Mouse (Mus musculus): ENCODE measurements around the gene Vamp5.
A peak's percentile ranks its signal among the peaks of the same experiment; 100 is the strongest.

The Vamp5 gene

GRCm38 (mm10) chr6:72389941-72390771 lies 9.9 kb upstream of the Vamp5 start, which contains the start of gene Vamp8:
Vamp8 (minus strand) TSS chr6:72390703.
- DNase-seq (ENCODE audit: low spot score in 2 of 2), result peak in 1 of 2 experiments; percentile 47

GRCm38 (mm10) chr6:72389471-72389940 lies 9.2 kb upstream of the Vamp5 start:
- DNase-seq (ENCODE audit: low spot score in 2 of 2), result peak in 1 of 2 experiments; percentile 17

DNA sequence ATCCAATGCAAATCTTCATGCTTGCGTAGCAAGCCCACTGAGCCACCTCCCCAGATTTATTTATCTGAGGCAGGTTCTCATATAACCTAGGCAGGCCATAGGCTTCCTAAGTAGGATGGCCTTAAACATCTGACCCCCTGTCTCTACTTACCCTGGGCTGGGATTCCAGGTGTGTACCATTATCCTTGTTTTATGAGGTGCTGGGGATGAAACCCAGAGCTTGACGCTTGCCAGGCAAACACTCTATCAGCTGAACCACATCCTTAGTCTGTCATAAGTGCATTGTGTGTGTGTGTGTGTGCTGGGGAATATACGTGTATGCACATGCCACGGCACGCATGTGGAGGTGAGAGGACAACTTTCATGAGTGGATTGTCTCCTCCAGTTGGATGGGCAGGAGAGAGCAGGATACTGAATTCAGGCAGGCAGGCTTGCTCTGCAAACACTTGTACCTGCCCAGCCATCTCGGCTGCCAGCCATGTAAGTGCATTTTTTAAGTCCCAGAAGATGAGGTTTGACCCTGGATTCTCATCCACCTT lies 8.6 kb upstream of the Vamp5 start:
- no peak for DNase-seq (ENCODE audit: low spot score in 2 of 2)

DNA sequence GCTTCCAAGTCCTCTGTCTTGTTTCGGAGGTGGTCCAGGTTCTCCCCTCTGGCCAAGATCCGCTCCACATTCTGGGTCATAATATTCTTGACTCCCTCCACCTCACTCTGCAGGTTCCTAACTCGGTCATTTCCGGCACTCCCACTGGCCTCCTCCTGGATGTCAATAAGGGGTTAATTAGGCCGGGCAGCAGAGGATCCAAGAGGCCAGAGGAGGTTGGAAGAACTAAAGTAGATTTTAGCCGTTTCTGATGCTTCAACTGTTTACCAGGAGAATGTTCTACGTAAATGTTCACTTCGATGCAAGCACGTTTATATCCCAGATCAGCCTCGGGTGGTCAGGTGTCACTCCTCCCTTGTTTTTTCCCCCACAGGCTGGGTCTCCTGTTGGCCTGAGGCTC lies 8.0 kb upstream of the Vamp5 start:
- no peak for DNase-seq (ENCODE audit: low spot score in 2 of 2)

- no peak for DNase-seq (ENCODE audit: low spot score in 2 of 2)
Measured at GRCm38 (mm10) chr6:72387816-72388215, 7.5 kb upstream of the Vamp5 start.

- DNase-seq (ENCODE audit: low spot score in 2 of 2), result no peak
Measured at GRCm38 (mm10) chr6:72386561-72386960, 6.3 kb upstream of the Vamp5 start.

DNA sequence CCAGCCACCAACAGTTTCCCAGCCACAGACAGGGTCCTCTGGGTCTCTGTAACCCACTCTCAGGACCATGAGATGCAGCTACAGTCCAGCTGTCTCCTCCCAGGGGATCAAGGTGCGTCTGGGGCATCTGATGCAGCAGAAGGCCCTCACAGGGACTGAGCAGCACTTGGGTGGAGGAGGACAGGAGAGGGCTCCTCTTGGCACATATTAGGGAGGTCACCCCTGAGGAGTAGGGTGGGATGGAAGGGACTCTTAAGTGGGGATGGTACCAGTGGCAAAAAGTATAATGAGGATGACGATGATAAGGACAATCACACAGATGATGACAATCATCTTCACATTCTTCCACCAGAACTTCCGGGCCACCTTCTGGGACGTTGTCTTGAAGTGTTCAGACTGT lies 5.0 kb upstream of the Vamp5 start:
- DNase-seq (ENCODE audit: low spot score in 2 of 2), result no peak

DNA sequence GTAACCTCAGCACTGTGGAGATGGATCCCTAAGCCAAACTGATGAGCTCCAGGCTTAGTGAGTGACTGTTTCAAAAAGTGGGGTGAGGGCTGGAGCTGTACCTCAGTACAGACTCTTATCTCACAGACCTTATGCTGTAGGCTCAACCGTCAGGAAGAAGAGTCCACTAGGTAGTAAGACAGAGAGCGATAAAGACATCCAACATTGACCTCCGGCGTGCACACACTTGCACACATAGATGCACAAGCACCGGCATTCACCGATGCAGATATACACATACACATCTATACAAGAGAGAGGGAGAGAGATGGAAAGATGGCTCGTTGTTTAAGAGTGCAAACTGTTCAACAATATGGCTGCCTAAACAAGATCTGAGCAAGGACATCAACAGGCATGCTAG lies 3.7 kb upstream of the Vamp5 start:
- DNase-seq (ENCODE audit: low spot score in 2 of 2), result no peak

GRCm38 (mm10) chr6:72383142-72383820 lies 3.0 kb upstream of the Vamp5 start:
- no peak for DNase-seq (ENCODE audit: low spot score in 2 of 2)

DNA sequence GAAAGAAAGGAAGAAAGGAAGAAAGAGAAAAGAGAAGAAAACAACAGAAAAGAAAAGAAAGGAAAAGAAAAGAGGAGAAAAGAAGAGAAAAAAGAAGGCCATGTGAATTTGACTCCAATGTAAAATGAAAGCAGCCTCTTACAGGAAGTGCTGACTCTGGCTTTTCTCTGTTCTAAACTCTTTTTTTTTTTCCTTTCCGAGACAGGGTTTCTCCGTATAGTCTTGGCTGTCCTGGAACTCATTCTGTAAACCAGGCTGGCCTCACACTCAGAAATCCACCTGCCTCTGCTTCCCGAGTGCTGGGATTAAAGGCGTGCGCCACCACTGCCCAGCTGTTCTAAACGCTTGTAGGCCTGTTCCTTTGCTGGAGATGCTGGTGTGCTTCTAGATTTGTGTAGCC lies 2.2 kb upstream of the Vamp5 start:
- no peak for DNase-seq (ENCODE audit: low spot score in 2 of 2)

- no peak for DNase-seq (ENCODE audit: low spot score in 2 of 2)
Measured at GRCm38 (mm10) chr6:72379377-72380130, 714 bp downstream of the Vamp5 start.

- DNase-seq (ENCODE audit: low spot score in 2 of 2), result no peak
Measured at GRCm38 (mm10) chr6:72378510-72379234, 1.6 kb downstream of the Vamp5 start.

DNA sequence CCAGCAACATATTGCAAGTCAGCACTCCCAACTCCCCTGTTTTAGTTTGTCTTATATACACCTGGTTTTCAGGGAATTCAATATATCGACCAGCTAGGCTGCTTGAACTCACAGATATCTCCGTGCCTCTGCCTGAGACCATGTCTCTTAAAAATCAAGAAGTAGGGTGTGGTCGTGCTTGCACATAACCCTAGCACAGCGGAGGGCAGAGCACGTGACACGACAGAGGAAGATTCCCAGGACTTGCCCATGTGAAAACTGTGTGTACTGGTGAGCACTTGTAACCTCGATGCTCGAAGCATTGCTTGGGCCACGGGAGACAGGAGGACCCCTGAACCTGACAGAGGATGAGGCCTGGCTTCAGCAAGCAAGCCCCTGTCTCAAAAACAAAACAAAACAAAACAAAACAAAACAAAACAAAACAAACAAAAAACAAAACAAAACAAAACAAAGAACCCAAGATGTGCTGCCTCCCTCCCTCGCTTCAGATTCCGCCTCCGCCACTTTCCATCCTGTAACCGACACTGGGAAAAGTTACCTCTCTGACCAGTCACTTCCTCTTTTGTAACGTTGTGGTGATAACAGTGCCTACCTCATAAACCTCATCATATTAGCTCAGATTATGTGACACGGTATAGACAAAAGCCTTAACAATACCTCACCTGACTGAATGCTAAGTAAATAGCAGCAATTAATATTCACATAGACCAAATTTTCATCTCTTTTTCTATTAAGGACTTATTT lies 5.3 kb downstream of the Vamp5 start:
- DNase-seq (ENCODE audit: low spot score in 2 of 2), result no peak

DNA sequence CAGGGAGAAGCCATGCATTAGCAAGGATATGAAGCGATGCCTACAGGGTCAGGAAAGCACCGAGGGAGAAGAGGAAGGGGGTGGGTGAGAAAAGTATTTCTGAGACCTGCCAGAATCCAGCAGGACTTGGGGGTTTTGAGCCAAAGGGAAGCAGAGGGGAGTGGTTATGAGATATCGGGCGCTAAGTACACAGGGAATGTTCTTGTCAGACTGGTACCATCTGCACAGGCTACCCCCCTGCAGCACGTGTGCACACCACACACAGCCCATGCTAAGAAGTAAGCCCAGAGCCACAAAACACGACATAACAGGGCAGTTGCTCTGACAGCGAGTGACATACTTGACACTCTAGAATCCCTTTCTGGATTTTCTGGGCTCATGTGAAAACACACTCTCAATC lies 6.1 kb downstream of the Vamp5 start:
- DNase-seq (ENCODE audit: low spot score in 2 of 2), result no peak

- no peak for DNase-seq (ENCODE audit: low spot score in 2 of 2)
Measured at GRCm38 (mm10) chr6:72373184-72373583, 7.1 kb downstream of the Vamp5 start.

GRCm38 (mm10) chr6:72371571-72371970 lies 8.7 kb downstream of the Vamp5 start:
- no peak for DNase-seq (ENCODE audit: low spot score in 2 of 2)

DNA sequence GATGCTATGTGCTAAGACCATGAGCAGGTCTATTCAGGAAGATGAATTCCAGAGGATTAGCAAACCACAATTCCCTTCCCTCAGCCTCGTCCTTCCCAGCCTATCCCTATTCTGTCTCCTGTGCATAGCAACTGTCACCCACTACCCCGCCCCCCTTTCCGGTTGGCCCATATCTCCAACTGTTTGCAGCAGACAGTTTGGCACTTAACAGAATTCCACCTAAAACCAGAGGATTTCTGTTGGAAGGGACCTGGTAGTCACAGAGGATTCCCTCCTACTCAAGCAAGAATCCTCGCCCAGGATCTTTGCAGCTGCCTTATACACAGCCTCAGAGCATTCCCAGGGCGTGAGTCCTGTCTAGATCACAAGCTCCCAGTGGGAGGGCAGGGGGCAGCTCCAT lies 9.1 kb downstream of the Vamp5 start:
- DNase-seq (ENCODE audit: low spot score in 2 of 2), result no peak

DNA sequence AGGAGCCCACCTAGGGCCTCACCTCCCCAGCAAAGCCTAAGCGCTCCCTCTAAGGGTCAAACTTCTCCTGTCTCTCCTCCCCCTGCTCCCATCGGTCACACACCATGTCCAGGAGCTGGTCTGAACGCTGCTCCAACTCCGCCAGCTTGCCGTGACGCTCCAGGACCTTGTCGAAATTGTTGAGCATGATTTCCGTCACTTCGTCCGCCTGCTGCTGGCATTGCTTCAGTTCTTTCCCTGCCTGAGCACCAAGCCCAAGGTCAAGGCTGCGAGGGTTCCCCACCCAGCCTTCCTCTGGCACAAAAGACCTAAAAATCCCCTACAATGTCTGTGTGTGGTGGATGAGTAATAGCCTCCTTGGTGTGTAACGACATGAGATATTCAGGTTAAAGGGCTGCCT lies 10.2 kb downstream of the Vamp5 start:
- no peak for DNase-seq (ENCODE audit: low spot score in 2 of 2)

DNA sequence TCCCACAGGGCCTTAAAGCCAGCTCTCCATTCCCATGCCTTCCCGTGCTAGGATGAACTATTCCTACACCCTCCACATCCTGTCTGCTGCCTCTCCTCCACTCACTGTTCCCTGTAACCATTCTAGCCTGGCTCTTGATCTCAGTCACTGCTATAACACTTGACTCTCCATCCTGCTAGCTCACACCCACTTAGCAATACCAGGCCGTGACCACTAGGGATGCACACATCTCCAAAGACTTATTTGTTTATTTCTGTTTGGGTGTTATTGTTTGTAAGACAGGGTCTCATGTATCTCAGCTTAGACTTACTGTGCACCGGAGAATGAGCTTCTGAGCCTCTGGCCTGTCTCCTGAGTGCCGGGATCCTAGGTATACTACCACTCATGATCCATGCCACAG lies 10.7 kb downstream of the Vamp5 start:
- DNase-seq (ENCODE audit: low spot score in 2 of 2), result no peak

GRCm38 (mm10) chr6:72367460-72367974 lies 12.8 kb downstream of the Vamp5 start:
- DNase-seq (ENCODE audit: low spot score in 2 of 2), result no peak
